Mouse (Mus musculus) neural tube, embryonic 14.5 days (tissue): ENCODE measurements around the gene Spef1. TPM values are rescaled to one million over a fixed set of nuclear protein-coding genes. Genes with fewer than 3 reads are reported as not detected.

Experiments used
- ATAC-seq: fragments of 200-750 bp; cut with Nextera tagmentation; 2 replicates; pipeline ENCODE4 v1.8.0; 2017; ENCODE audit warnings: low read depth, mild to moderate bottlenecking, moderate TSS enrichment, moderate library complexity
- H3K27ac ChIP-seq: fragments of 300-500 bp; sonication (generic); 2 replicates; pipeline ENCODE4 v1.5.1; 2014; ENCODE audit warnings: low read depth, mild to moderate bottlenecking, control low read depth, low read length, moderate library complexity, mixed read lengths
- H3K27me3 ChIP-seq: fragments of 300-500 bp; sonication (generic); 2 replicates; pipeline ENCODE4 v1.6.1; 2014; ENCODE audit warnings: low read length; ENCODE audit not compliant: control insufficient read depth, insufficient read depth
- H3K36me3 ChIP-seq: fragments of 300-500 bp; sonication (generic); 2 replicates; pipeline ENCODE4 v1.6.1; 2014; ENCODE audit warnings: low read length, mixed read lengths; ENCODE audit not compliant: control insufficient read depth, insufficient read depth
- H3K4me1 ChIP-seq: fragments of 300-500 bp; sonication (generic); 2 replicates; pipeline ENCODE4 v1.6.1; 2014; ENCODE audit warnings: low read length; ENCODE audit not compliant: control insufficient read depth, insufficient read depth
- H3K4me2 ChIP-seq: fragments of 300-500 bp; sonication (generic); 2 replicates; pipeline ENCODE4 v1.6.1; 2014; ENCODE audit warnings: mild to moderate bottlenecking, low read depth, low read length, control low read depth
- H3K4me3 ChIP-seq: fragments of 300-500 bp; sonication (generic); 2 replicates; pipeline ENCODE4 v1.5.1; 2014; ENCODE audit warnings: low read depth, low read length, control low read depth, mixed read lengths
- H3K9ac ChIP-seq: fragments of 300-500 bp; sonication (generic); replicated peaks from 2 replicates; pipeline ENCODE4 v1.6.1; 2014; ENCODE audit warnings: low read depth, mild to moderate bottlenecking, control low read depth, low read length, mixed read lengths
- H3K9me3 ChIP-seq: fragments of 300-500 bp; sonication (generic); 2 replicates; pipeline ENCODE4 v1.6.1; 2016; ENCODE audit warnings: low read length; ENCODE audit not compliant: control insufficient read depth
- WGBS: fragments of 180-500 bp; shearing (Covaris S2); extraction: QIAGEN DNeasy Blood & Tissue Kit; methylation state at CpG from one replicate; pipeline ENCODE4 v1.1.7; 2014; 5-methylcytosine and 5-hydroxymethylcytosine counted together
- polyA plus RNA-seq: library from polyadenylated mRNA; unstranded; fragments of >200 nt; fragmentation: Nextera tagmentation; extraction: Ambion mirVana; gene quantifications from 2 replicates; pipeline ENCODE4 v1.2.1, GENCODE M21; 2014

The Spef1 gene
- polyA plus RNA-seq, 1 experiment from 2014 or later, result 9.2 TPM

- Histone ChIP-seq H3K27ac (no peak overlapping the region), H3K4me2 (no peak overlapping the region), H3K4me3 (no peak overlapping the region), H3K9me3 (no peaks in the 10 kb centered on the region), H3K9ac (no peak overlapping the region), H3K36me3 (no peaks in the 10 kb centered on the region), H3K27me3 (no peaks in the 10 kb centered on the region), H3K4me1 (no peaks in the 10 kb centered on the region)
- no peak for ATAC-seq
- WGBS, result 74% methylated on average over 11 of the region's 11 CpGs
Observed at GRCm38 (mm10) chr2:131135521-131136139, 51.5 kb downstream of the Spef1 start.

- 0 out of 2 replicates have a peak overlapping the region, but pooled peaks have one; percentile 3 for H3K9ac ChIP-seq
- WGBS, result 92% methylated on average over 8 of the region's 8 CpGs
- no peaks in the 10 kb centered on the region for H3K4me1 ChIP-seq
- H3K36me3 ChIP-seq, result no peaks in the 10 kb centered on the region
- no peaks in the 10 kb centered on the region for H3K9me3 ChIP-seq
- H3K27me3 ChIP-seq, result no peaks in the 10 kb centered on the region
- no peak overlapping the region for H3K27ac ChIP-seq
- no peak overlapping the region for H3K4me2 ChIP-seq
- no peak overlapping the region for H3K4me3 ChIP-seq
- no peak for ATAC-seq
Observed at GRCm38 (mm10) chr2:131134826-131135400, 52.2 kb downstream of the Spef1 start.

- Histone ChIP-seq H3K27me3 (no peaks in the 10 kb centered on the region), H3K4me3 (no peak overlapping the region), H3K9ac (0 out of 2 replicates have a peak overlapping the region, but pooled peaks have one; percentile 3), H3K9me3 (no peaks in the 10 kb centered on the region), H3K4me2 (no peak overlapping the region), H3K27ac (no peak overlapping the region), H3K4me1 (no peaks in the 10 kb centered on the region), H3K36me3 (no peaks in the 10 kb centered on the region)
- WGBS, result 81% methylated on average over 1 of the region's 1 CpGs
- no peak for ATAC-seq
Observed at GRCm38 (mm10) chr2:131134381-131134780, 52.7 kb downstream of the Spef1 start.

GRCm38 (mm10) chr2:131132930-131133547 lies 54.0 kb downstream of the Spef1 start, which contains the start of gene Gm11037:
TSS of gene Gm11037 (plus strand) at chr2:131133497.
- Histone ChIP-seq H3K4me2 (no peak within 1 kb of the TSS), H3K9me3 (no peaks in the 10 kb centered on the region), H3K27ac (no peak within 1 kb of the TSS), H3K4me1 (no peaks in the 10 kb centered on the region), H3K27me3 (no peaks in the 10 kb centered on the region), H3K4me3 (no peak within 1 kb of the TSS), H3K36me3 (no peaks in the 10 kb centered on the region), H3K9ac (no peak within 1 kb of the TSS)
- WGBS, result 84% methylated on average over 9 of the region's 9 CpGs
- ATAC-seq, result no peak

GRCm38 (mm10) chr2:131132111-131132888 lies 54.8 kb downstream of the Spef1 start:
- Histone ChIP-seq H3K4me2 (no peak overlapping the region), H3K4me1 (peaks cover 3% of the 10 kb centered on the region), H3K36me3 (no peaks in the 10 kb centered on the region), H3K4me3 (no peak overlapping the region), H3K27ac (no peak overlapping the region), H3K9me3 (no peaks in the 10 kb centered on the region), H3K9ac (no peak overlapping the region), H3K27me3 (no peaks in the 10 kb centered on the region)
- ATAC-seq, result no peak
- WGBS, result 81% methylated on average over 10 of the region's 10 CpGs

GRCm38 (mm10) chr2:131130849-131131248 lies 56.2 kb downstream of the Spef1 start:
- H3K9ac ChIP-seq, result no peak overlapping the region
- no peaks in the 10 kb centered on the region for H3K9me3 ChIP-seq
- H3K27me3 ChIP-seq, result no peaks in the 10 kb centered on the region
- ATAC-seq, result no peak
- no peaks in the 10 kb centered on the region for H3K36me3 ChIP-seq
- H3K27ac ChIP-seq, result no peak overlapping the region
- H3K4me2 ChIP-seq, result no peak overlapping the region
- peaks cover 8% of the 10 kb centered on the region for H3K4me1 ChIP-seq
- H3K4me3 ChIP-seq, result no peak overlapping the region
- WGBS, result 75% methylated on average over 2 of the region's 2 CpGs

GRCm38 (mm10) chr2:131129836-131130235 lies 57.2 kb downstream of the Spef1 start:
- H3K36me3 ChIP-seq, result no peaks in the 10 kb centered on the region
- no peak for ATAC-seq
- no peak overlapping the region for H3K4me2 ChIP-seq
- H3K4me3 ChIP-seq, result no peak overlapping the region
- peaks cover 8% of the 10 kb centered on the region for H3K4me1 ChIP-seq
- no peak overlapping the region for H3K27ac ChIP-seq
- H3K9me3 ChIP-seq, result no peaks in the 10 kb centered on the region
- no peaks in the 10 kb centered on the region for H3K27me3 ChIP-seq
- WGBS, result 84% methylated on average over 5 of the region's 5 CpGs
- no peak overlapping the region for H3K9ac ChIP-seq

GRCm38 (mm10) chr2:131128636-131129157 lies 58.4 kb downstream of the Spef1 start:
- Histone ChIP-seq H3K27me3 (no peaks in the 10 kb centered on the region), H3K4me1 (peaks cover 8% of the 10 kb centered on the region), H3K4me2 (no peak overlapping the region), H3K9ac (no peak overlapping the region), H3K36me3 (no peaks in the 10 kb centered on the region), H3K4me3 (no peak overlapping the region), H3K9me3 (no peaks in the 10 kb centered on the region), H3K27ac (no peak overlapping the region)
- 85% methylated on average over 3 of the region's 3 CpGs for WGBS
- no peak for ATAC-seq
